Mouse (Mus musculus) 3134 (cell line): ENCODE results near the gene Iqca.
A peak's percentile ranks its signal among the peaks of the same experiment; 100 is the strongest.

ENCODE experiments used
- DNase-seq: peaks from one replicate; pipeline ENCODE4 v3.0.0-alpha.2; 2011; ENCODE audit warnings: low spot score; ENCODE audit not compliant: insufficient read length; ENCODE audit errors: extremely low read depth

The Iqca gene

DNA sequence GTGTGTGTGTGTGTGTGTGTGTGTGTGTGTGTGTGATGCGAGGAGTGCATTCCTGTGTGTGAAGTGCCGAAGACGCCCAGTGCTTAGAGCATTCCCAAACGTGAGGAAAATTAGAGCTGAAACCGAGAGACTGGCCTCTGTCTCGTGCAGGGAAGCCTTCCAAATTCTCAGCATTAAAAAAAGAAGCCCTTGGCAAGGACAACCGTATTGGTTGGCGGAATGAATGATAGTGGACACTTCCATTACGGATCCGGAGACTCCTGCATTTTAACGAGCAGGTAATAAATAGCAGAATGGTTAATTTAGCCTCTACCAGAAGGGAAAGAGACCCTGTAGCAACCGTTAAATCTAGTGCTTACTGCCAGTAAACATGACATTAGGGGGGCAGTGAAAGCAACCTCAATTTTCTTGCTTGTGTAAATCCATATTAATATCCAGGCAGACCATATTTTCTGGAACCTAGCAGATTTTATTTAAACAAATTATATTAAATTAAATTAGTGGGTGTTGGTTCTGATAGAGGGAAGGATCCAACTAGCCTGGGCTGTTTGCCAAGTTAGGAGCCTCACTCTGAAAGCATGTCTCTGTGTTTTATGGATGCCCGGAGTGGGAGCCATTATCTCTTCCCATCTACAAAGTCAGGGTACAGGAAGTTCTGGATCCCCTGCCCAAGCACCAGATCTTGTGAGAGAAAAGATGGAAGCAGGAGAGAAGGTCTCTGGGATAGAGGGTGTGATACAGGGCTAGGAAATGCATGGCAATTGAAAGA is 81.2 kb downstream of the Iqca start:
- no peak for DNase-seq

DNA sequence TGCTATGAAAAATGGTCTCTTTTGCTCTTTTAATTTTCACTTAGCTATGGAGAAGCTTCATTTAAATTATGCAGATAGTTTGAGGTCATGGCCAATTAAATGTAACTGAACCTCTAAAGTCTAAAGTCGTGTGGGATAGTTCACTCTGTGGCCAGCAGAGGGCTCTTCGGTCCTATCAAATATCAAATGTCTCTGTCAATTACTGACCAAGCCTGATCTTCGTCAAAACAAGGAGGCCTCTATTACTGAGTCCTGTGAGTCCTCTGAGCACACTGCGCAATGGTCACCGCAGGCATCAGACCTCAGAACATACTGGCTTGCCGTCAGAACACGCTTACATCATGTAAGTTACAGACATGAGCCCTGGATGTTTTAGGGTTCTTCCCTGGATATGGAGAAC is 92.6 kb downstream of the Iqca start:
- peak; percentile 21 for DNase-seq

DNA sequence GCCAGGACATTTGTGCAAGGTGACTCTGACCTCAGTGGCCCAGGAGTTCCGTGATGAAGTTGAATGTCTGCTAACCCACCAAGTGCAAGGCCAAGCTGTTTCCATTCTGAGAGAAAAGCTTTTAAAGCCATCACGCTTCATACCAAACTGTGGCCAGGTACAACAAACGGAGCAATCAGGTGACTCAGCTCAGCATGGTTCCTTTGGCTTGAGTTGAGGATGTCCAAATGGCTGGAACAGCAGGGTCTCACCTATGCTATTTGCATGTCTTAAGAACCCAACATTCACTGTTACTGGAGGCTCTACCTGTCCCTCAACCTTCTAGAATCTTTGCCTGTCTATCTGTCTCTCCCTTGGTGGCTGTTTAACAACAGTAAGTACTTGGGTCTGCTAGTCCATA is 93.1 kb downstream of the Iqca start:
- no peak for DNase-seq

DNA sequence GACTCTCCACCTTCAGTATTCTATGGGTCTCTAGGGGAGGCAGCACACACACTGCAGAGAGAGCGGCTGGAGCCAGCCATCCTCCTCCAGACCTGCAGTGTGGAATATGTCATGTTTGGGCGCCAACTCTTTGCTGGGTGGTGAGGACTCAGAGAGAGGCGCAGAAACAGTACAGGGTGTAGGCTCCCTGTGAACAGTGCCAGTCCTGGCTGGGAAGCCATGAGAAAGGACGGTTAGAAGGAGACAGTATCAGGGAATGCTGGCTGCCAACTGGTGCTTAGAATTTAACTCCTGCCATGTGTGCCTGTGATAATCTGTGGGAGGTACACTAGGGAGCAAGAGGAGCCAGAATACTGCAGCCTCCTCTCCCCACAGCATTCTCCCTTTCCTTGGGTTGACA is 98.2 kb downstream of the Iqca start:
- DNase-seq = no peak

DNA sequence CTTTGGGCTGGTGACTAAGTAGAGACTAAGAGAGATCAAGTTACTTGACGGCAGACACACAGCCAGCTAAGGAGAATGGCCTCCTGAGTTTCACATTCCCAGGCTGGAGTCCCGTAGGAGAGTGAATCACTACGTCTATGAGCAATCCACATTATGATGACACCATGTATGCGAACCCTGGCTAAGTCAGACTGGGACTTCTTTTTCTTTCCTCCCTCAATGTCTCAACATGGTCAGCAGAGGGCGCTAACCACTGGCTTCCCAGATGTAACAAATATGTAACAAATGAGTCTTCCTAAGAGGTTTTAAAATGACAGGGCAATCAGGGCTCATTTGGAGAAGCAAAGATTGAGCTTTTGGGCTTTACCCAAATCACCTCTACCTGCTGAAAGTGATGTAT is 101.9 kb downstream of the Iqca start:
- DNase-seq = peak; percentile 81

DNA sequence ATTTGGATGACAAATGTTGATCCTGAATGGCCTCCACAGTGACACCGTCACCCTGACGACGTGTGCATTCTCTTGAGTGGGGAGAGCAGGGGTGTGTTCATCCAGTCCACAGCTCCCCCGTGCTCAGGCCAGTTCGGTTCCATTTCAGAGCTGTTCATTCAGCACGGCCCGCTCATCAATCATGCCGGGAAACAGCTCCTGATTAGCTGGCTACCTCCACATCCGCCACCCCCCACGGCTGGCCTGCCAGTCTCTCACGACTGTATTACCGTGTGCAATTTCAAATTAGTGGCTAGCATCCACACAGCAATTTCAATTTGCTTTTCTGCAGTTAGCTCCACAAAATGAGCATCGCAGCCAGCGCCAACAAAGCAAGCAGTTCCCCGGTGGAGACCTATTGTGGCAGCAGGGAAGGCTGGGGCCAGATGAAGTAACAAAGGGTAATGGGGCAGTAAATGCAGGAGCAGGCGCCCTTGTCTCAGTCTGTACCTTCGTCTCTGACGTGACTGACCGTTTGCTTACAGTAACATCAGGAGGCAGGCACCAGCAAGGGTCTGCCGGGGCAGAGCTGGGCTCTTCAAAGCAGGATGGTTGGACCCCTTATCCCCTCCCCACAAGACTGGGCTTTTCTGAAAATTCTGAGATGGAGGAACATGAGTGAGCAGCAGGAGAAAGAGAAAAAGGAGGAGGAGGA is 103.0 kb downstream of the Iqca start:
- no peak for DNase-seq

DNA sequence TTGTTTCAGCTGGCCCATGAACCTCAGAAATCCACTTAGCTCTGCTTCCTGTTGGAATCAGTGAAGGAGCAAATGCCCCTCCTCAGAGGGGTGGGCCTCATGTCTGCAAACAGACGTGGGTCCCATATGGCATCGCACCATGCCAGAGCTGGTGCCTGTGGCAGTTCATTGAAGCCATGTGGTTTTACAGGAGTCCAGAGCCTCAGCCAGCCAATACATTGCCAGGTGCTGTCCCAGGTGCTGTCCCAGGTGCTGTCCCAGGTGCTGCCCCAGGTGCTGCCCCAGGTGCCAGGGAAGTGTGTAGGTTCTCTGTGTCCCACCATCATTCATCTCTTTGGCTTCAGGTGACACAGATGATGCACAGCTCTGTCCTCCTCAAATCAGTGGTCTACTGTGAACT is 124.9 kb downstream of the Iqca start:
- DNase-seq = no peak

DNA sequence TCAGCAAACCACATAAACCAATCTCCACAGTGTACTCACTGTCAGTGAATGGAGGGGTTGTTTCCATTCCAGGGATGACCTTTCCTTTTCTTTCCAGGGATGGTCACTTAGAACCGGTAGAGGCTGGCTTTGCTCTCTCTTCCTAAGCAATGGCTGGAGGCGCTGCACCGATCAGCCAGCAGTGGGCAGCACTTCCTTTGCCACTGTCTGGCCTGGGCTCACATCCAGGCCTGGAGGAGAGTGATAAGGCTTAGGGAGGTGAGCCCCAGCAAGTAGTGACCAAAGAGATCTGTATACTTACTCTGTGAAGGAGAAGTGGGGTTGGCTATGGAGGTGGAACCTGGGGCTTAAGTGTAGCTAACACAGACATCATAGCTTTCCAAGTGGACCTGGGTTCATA is 126.3 kb downstream of the Iqca start:
- no peak for DNase-seq

DNA sequence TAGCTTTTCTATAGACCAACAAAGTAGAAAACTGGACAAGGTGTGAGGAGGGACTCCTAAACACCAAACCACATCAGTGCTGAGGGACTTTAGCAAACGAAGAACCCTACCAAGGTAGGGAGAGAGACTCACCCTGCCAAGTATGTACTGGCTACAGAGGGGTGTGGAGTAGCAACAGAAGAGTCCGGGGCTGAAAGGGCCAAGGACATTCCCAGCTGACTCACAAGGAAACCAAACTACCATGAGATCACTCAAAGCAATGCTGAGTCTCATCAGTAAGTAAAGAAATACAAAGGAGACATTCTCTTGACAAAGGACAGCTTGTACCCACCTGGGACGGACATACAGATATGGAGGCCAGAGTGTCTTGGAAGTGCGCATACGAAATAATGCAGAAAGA is 132.9 kb downstream of the Iqca start:
- no peak for DNase-seq

DNA sequence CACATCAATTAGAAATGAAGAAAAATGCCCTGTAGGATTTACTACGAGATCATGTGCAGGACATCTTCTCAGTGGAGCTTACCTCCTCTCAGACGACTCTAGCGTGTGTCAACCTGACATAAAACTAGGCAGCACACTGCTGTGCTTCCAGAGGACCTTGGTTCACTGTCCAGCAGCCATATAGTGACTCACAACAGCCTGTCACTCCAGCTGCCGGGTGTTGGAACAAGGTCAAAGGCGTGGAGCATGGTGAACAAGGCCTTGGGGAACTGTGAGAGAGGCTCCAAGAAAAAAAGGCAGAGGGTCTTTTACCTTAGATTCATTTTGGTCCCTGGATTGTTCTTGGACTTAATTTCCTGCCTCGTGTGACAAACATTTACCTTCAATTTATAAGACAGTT is 135.1 kb downstream of the Iqca start:
- peak; percentile 32 for DNase-seq

DNA sequence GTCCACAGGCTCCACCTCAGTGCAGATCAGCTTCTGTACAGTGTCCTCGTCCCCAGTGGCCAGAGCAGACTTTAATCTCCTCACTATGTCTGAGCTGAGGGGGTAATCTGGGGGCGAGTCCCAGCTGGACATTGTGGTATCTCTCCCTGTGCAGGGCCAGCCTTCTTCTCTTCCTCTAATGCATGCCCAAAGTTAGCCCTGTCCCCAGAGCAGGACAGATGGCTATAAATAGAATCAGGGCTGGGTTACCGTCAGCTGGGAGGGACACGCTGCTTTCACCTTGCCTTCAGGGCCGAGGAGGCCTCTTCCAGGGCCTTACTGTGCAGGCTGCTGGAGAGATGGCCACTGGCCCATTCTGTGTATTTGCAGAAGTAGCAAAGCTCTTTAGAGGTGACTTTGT is 138.8 kb downstream of the Iqca start, which contains the start of gene Asb18:
Gene Asb18, minus strand, starts transcription at position 221 of the 400 bp plus-strand sequence.
- no peak for DNase-seq

DNA sequence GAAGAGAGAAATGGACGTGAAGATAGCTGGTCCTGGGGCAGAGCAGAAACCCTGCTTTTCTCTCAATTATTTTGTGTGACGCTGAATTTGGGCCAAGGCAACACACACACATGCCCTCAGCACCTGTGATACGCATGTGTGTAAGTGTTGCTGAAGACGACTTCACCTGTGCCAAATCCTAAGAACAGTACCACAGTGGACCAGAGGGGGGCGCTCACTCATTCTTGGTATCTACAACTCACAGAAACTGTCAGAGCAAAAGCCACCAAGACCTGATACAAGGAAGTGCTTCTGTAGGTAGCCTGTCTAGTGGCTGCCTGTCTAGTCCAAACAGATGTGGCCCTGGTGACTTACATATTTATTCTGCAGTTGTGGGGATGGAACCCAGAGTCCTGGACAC is 139.9 kb downstream of the Iqca start:
- no peak for DNase-seq

DNA sequence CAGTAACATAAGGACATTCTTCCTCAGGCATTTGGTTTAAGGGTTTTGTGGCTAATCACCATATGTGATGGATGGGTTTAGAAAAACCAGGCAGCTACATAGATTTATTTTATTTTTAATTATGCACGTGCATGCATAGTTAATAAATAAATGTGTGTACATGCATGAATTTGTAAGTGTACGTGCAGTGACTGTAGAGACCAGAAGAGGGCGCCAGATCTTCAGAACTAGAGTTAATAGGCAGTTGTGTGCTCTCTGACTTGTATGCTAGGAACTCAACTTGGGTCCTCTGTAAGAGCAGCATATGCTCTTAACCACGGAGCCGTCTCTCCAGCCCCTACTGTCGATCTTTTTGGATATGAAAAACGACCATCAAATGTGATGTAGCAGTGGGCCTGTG is 140.4 kb downstream of the Iqca start:
- DNase-seq = no peak

DNA sequence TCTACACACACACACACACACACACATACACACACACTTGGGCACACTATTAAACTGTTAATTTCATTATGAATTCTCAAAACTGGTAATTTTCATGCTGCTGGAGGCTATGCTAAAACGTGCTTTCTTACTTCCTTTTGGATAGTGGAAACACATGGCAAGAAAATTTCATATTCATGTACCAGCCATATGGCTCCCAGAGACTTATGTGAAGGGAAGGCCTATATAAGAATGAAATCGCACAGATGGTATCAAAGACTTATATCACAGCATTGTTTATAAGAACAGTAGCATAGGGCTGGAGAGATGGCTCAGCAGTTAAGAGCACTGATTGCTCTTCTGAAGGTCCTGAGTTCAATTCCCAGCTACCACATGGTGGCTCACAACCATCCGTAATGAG is 141.0 kb downstream of the Iqca start:
- no peak for DNase-seq

DNA sequence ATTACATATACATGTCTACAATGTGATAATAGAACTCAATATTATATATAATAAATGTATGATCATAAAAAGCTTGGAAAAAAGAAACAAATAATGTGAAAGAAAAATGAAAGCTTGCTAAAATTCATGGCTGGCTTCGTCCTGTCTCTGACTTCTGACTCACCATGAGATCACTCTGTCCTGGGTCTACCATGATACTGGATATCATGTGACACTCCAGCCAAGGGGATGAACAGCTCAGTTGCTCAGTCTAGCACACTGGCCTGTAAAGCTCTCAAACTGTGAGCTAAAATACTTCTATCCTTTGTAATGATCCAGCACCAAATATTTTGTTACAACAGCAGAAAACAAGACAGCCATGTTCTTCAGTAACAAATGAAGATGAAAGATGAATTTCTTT is 143.1 kb downstream of the Iqca start:
- no peak for DNase-seq

DNA sequence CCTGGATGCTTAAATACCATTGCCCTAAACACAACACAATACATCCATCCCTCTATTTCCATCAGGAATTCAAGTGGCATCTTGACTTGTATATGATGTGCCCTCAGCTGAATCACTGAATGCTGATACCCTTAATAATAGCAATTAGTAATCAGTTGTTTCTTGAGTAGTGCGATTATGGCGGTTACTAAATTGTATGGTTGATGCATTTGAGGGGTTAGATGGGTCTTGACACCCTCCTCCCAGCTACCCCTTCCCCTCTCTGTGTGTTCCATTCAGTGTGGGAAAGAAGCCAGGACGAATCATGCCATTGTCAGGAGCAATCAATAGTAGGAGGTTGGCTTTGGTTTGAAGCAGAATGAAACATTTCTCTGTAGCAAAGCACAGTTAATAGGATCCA is 144.0 kb downstream of the Iqca start:
- no peak for DNase-seq

DNA sequence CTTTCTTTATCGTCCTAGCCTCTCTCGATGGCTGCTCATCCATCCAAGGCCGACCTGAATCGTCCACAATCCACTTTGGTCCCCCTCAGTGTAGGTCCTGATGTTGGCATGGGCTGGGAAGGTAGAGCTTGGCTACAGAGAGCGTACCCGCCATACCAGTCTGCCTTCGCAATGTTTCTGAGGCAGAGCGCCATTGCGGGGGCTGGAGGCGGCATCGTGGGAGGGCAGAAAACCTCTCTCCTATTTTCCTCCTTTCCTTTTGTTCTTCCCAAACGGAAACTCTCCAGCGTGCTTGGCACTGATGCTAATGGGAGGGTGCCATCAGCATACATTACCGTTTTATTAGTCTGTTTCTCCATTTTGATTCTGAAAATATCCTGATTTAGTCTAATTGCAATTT is 146.5 kb downstream of the Iqca start:
- no peak for DNase-seq

DNA sequence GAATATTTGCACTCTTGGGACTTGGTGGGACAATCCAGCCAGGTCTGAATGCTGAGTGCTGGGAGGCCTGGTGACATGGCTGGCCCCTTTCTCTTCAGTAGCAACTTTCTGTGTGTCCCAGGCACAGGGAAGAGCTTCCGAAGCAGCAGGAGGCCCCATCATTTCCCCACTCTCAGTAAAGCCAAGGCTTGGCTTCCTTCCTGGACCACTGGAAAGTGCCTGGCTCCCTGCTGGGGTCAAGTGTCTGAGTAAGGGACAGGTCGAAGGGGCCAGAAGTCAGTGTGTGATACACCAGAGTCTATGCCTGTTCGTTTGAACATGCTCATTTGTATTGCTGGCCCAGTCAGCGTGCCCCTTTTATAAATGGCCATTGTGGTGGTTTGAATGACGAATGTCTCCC is 152.2 kb downstream of the Iqca start:
- DNase-seq = no peak

DNA sequence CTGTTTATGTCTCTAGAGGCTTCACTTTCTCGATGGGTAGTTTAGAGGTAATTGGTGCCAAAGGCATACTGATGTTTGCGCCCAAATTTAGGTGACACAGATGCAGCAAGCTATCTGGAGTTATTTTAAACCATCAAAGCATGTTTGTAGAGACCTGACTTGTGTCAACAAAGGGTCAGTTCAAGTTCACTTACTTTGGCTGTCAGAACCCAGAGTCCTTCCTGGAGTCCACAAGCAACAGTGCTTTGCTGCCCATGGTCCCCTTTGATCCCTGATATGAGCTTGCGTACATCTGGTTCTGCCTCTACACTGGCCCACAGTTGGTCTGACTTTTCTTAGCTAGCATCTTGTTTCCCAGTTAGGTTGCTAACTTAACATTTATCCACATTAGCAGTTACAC is 153.3 kb downstream of the Iqca start:
- DNase-seq = no peak

DNA sequence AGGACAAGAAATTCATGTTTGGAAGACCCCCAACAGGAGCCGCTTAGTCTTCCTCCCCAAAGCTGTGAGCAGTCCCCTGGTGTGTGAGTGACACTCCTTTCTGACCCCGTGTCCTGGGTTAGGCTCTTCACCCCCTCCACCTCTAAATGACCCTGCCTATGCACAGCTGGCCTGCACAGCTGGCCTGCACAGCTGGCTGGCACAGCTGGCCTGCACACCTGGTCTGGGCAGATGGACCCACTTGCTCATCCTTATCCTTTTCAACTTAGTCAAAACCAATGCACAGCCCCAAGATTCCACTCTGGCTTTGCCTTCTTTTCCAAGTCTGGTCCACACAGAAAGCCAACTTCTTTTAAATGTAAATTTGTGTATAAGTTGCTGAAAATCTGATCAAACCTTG is 154.5 kb downstream of the Iqca start:
- DNase-seq = no peak

DNA sequence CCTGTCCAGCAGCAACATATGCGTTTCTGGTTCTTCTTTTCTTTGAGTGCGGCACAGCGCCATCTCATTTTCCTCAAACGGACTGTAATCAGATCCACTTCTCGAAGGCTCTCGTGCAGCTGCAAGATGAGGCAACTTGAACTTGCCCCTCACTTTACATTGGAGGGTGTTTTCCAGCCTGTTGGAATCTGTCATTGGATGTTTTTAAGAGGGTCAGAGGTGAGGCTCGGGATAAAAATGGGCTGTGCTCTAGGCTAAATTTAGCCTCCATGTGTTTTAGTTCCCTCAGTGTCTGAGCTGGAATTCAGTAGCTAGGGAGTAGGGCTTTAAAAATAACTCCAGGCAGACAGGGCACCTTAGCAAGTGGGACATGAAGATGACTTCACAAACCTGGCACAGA is 155.1 kb downstream of the Iqca start:
- no peak for DNase-seq

DNA sequence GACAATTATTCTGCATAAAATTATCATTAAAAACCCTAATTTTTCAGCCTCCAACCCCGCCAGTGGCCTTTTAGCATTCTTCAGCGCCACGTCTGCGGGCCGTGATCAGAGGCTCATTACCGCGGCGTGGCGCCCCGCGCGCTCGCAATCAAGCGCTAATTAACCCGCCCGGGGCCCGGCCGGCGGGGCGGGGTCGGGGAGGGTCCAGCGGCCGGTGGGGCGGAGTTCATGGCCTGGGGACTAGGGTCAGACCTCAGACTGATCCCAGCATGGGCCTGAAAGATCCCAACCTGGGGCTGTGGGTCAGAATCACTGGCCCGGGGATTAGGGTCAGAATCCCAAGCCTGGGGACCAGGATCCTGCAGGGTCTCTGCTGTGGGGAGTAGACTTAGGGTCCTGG is 160.9 kb downstream of the Iqca start:
- DNase-seq = no peak
